Mouse (Mus musculus): ENCODE measurements around the gene Med19.
A peak's percentile ranks its signal among the peaks of the same experiment; 100 is the strongest.
"Not testable (repeated sequence)": the region's sequence is repeated elsewhere in the genome, so short reads cannot be mapped to it uniquely, and the experiment has no call there.

Med19 gene

GRCm38 (mm10) chr2:84669828-84670568 is 8.2 kb upstream of the Med19 start:
- DNase-seq (ENCODE audit: low spot score in 2 of 2), result no peak

GRCm38 (mm10) chr2:84670569-84670933 is 7.7 kb upstream of the Med19 start, which contains the start of gene Selenoh:
Gene Selenoh (minus strand): TSS chr2:84670770.
- DNase-seq (ENCODE audit: low spot score in 2 of 2), result peak; percentile 87

- not testable (repeated sequence) for DNase-seq (ENCODE audit: low spot score in 2 of 2)
Measured at GRCm38 (mm10) chr2:84671535-84671934, 6.7 kb upstream of the Med19 start.

- DNase-seq (ENCODE audit: low spot score in 2 of 2), result no peak
Measured at GRCm38 (mm10) chr2:84677270-84677967, 783 bp upstream of the Med19 start.

- no peak for DNase-seq (ENCODE audit: low spot score in 2 of 2)
Measured at GRCm38 (mm10) chr2:84679016-84679415, 814 bp downstream of the Med19 start, which contains the start of gene Tmx2. Gene Tmx2 (minus strand): TSS chr2:84679140.

- DNase-seq (ENCODE audit: low spot score in 2 of 2), result no peak
Measured at GRCm38 (mm10) chr2:84682605-84683183, 4.5 kb downstream of the Med19 start.

GRCm38 (mm10) chr2:84688080-84688844 is 10.1 kb downstream of the Med19 start:
- DNase-seq (ENCODE audit: low spot score in 2 of 2), result no peak

GRCm38 (mm10) chr2:84690050-84690449 is 11.8 kb downstream of the Med19 start:
- no peak for DNase-seq (ENCODE audit: low spot score in 2 of 2)

GRCm38 (mm10) chr2:84695007-84695695 is 16.9 kb downstream of the Med19 start:
- DNase-seq (ENCODE audit: low spot score in 2 of 2), result no peak

GRCm38 (mm10) chr2:84703497-84703896 is 25.3 kb downstream of the Med19 start:
- no peak for DNase-seq (ENCODE audit: low spot score in 2 of 2)

GRCm38 (mm10) chr2:84704329-84704728 is 26.1 kb downstream of the Med19 start:
- DNase-seq (ENCODE audit: low spot score in 2 of 2), result no peak

GRCm38 (mm10) chr2:84705295-84705694 is 27.1 kb downstream of the Med19 start:
- no peak for DNase-seq (ENCODE audit: low spot score in 2 of 2)

- DNase-seq (ENCODE audit: low spot score in 2 of 2), result no peak
Measured at GRCm38 (mm10) chr2:84707523-84707922, 29.3 kb downstream of the Med19 start.

- DNase-seq (ENCODE audit: low spot score in 2 of 2), result no peak
Measured at GRCm38 (mm10) chr2:84711898-84712297, 33.7 kb downstream of the Med19 start.

GRCm38 (mm10) chr2:84714422-84714810 is 36.2 kb downstream of the Med19 start:
- DNase-seq (ENCODE audit: low spot score in 2 of 2), result no peak

- DNase-seq (ENCODE audit: low spot score in 2 of 2), result peak; percentile 97
Measured at GRCm38 (mm10) chr2:84714811-84715561, 36.8 kb downstream of the Med19 start, which contains the start of gene Zdhhc5. Gene Zdhhc5 (minus strand): TSS chr2:84715180.

GRCm38 (mm10) chr2:84715562-84716361 is 37.6 kb downstream of the Med19 start:
- DNase-seq (ENCODE audit: low spot score in 2 of 2), result peak; percentile 57 to 87

GRCm38 (mm10) chr2:84716423-84717355 is 38.5 kb downstream of the Med19 start:
- DNase-seq (ENCODE audit: low spot score in 2 of 2), result no peak

GRCm38 (mm10) chr2:84717357-84717756 is 39.2 kb downstream of the Med19 start:
- DNase-seq (ENCODE audit: low spot score in 2 of 2), result no peak
